Mouse (Mus musculus) kidney, embryonic 16.5 days (tissue): ENCODE measurements around the gene Scgb2b12. TPM values are rescaled to one million over a fixed set of nuclear protein-coding genes. Genes with fewer than 3 reads are reported as not detected.
"Not testable (repeated sequence)": the region's sequence is repeated elsewhere in the genome, so short reads cannot be mapped to it uniquely, and the experiment has no call there.

ENCODE experiments used
- ATAC-seq: fragments of 200-750 bp; cut with Nextera tagmentation; 2 replicates; pipeline ENCODE4 v1.8.0; 2017; ENCODE audit warnings: moderate TSS enrichment; ENCODE audit not compliant: low FRiP score, low TSS enrichment
- H3K27ac ChIP-seq: fragments of 300-500 bp; sonication (generic); 2 replicates; pipeline ENCODE4 v1.5.1; 2014; ENCODE audit warnings: low read length
- H3K27me3 ChIP-seq: fragments of 300-500 bp; sonication (generic); 2 replicates; pipeline ENCODE4 v1.6.1; 2014; ENCODE audit warnings: low read length, control low read depth, mixed read lengths; ENCODE audit not compliant: insufficient read depth
- H3K36me3 ChIP-seq: fragments of 300-500 bp; sonication (generic); 2 replicates; pipeline ENCODE4 v1.6.1; 2014; ENCODE audit warnings: low read length, control low read depth, mixed read lengths; ENCODE audit not compliant: insufficient read depth
- H3K4me1 ChIP-seq: fragments of 300-500 bp; sonication (generic); 2 replicates; pipeline ENCODE4 v1.6.1; 2014; ENCODE audit warnings: low read length, control low read depth, mixed read lengths; ENCODE audit not compliant: insufficient read depth
- H3K4me2 ChIP-seq: fragments of 300-500 bp; sonication (generic); replicated peaks from 2 replicates; pipeline ENCODE4 v1.6.1; 2014; ENCODE audit warnings: low read depth, low read length
- H3K4me3 ChIP-seq: fragments of 300-500 bp; sonication (generic); 2 replicates; pipeline ENCODE4 v1.5.1; 2014; ENCODE audit warnings: mild to moderate bottlenecking, low read length
- H3K9ac ChIP-seq: fragments of 300-500 bp; sonication (generic); replicated peaks from 2 replicates; pipeline ENCODE4 v1.6.1; 2014; ENCODE audit warnings: low read length
- H3K9me3 ChIP-seq: fragments of 300-500 bp; sonication (generic); 2 replicates; pipeline ENCODE4 v1.6.1; 2016; ENCODE audit warnings: low read length, control low read depth
- WGBS: fragments of 180-500 bp; shearing (Covaris S2); extraction: QIAGEN DNeasy Blood & Tissue Kit; methylation state at CpG from one replicate; pipeline ENCODE4 v1.1.7; 2014; 5-methylcytosine and 5-hydroxymethylcytosine counted together
- polyA plus RNA-seq: library from polyadenylated mRNA; unstranded; fragments of >200 nt; fragmentation: Nextera tagmentation; extraction: Ambion mirVana; gene quantifications from 2 replicates; pipeline ENCODE4 v1.2.1, GENCODE M21; 2015

The Scgb2b12 gene
- polyA plus RNA-seq: not detected in 2 replicates

GRCm38 (mm10) chr7:32327145-32327544 lies at the start of gene Scgb2b12:
Scgb2b12 (minus strand) TSS chr7:32327245.
- not testable (repeated sequence) for H3K9ac ChIP-seq, H3K27me3 ChIP-seq, H3K4me2 ChIP-seq, H3K4me1 ChIP-seq, ATAC-seq, H3K4me3 ChIP-seq, H3K27ac ChIP-seq, H3K36me3 ChIP-seq, H3K9me3 ChIP-seq
- 94% methylated on average over 1 of the region's 1 CpGs for WGBS

- not testable (repeated sequence) for H3K27me3 ChIP-seq, H3K27ac ChIP-seq, H3K4me1 ChIP-seq, ATAC-seq, H3K36me3 ChIP-seq, H3K4me3 ChIP-seq, H3K9ac ChIP-seq, H3K4me2 ChIP-seq, H3K9me3 ChIP-seq
- 78% methylated on average over 2 of the region's 3 CpGs for WGBS
Observed at GRCm38 (mm10) chr7:32333882-32334281, 6.8 kb upstream of the Scgb2b12 start, which contains the start of gene Scgb1b12. Scgb1b12 (plus strand) TSS chr7:32334182.

Other genes with a start within 250 kb of the Scgb2b12 start
- gene Scgb1b10, start 226.4 kb downstream of the Scgb2b12 start, polyA plus RNA-seq: not detected in 2 replicates
- not detected in 2 replicates for gene Scgb2b11, start 116.1 kb downstream of the Scgb2b12 start, polyA plus RNA-seq
- gene Scgb1b11, start 104.4 kb downstream of the Scgb2b12 start, polyA plus RNA-seq: not detected in 2 replicates
- not detected in 2 replicates for gene Scgb1b12, start 6.9 kb upstream of the Scgb2b12 start, polyA plus RNA-seq
- not detected in 2 replicates for gene Scgb1b29, start 114.3 kb upstream of the Scgb2b12 start, polyA plus RNA-seq